Comparison of ENCODE assay signal across 21 mouse cellular contexts in the genomic region with DNA sequence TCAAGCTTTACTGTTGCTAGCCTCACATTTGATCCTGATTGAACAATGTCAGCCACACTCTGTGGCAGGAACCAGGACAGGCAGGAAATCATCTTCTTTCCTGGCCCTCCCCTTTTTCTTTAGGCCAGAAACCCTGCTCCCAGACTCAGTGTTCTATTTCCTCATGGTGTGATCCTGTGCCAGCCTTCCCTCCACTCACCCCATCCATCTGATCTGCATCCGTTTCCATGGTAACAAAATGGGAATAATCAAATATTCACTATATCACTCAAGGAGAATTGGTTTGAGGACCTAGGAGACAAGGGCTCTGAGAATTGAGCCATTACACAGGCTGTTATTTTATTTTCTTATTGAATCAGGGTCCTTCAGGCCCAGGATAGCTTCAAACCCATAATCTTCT. TPM values are rescaled to one million over a fixed set of nuclear protein-coding genes. Genes with fewer than 3 reads are reported as not detected.
DNase-seq lines count a peak whose midpoint lies in the region; ATAC-seq and TF ChIP-seq lines count a peak whose summit lies in the region.
"Had no signal": no experiment of that assay in that cellular context is flagged by ENCODE, and none has a peak within 500 bp of the region (broad histone marks: within the 10 kb centered on the region; RNA-seq: fewer than 3 reads in every experiment).

No protein-coding gene starts in this region.

- no peak; the same call in 1 of the 2 replicates for ATAC-seq in hindbrain, embryonic 12.5 days (ENCODE audit: low FRiP score)
- no peak for ATAC-seq in hindbrain, embryonic 11.5 days (ENCODE audit: low FRiP score)
- ATAC-seq in neural tube, embryonic 13.5 days (ENCODE audit: low read depth), result no peak; the same call in 1 of the 2 replicates
- ATAC-seq in hindbrain, postnatal 0 days, result 0 out of 2 replicates have a peak, but pooled peaks have one; percentile 31
- ATAC-seq in neural tube, embryonic 15.5 days (ENCODE audit: low FRiP score), result peak; percentile 73; the same call in 1 of the 2 replicates
- ATAC-seq: intestine, postnatal 0 days; Patski had no signal

- DNase-seq in hindbrain, embryonic 11.5 days (ENCODE audit: low spot score), result no peak
- no peak for DNase-seq in neural tube, embryonic 10.5 days (ENCODE audit: extremely low spot score, low spot score)
- DNase-seq in hindbrain, postnatal 0 days (ENCODE audit: low spot score), result peak; percentile 28
- DNase-seq in urinary bladder, postnatal 25 days (ENCODE audit: low spot score), result no peak
- no peak for DNase-seq in heart, adult 11 months
- DNase-seq: adrenal gland, postnatal 36 days; cerebellum, adult 11 months; cerebellum, adult 9-11 months; kidney, postnatal 25 days; liver, embryonic 13.5 days; lung, adult 2 months; thymus, adult 18-20 months; thymus, postnatal 4 days had no signal

- no peaks in the 10 kb centered on the region for H3K27me3 ChIP-seq in hindbrain, embryonic 12.5 days
- no peaks in the 10 kb centered on the region for H3K27me3 ChIP-seq in hindbrain, embryonic 11.5 days (ENCODE audit: control insufficient read depth, insufficient read depth, low read length)
- no peaks in the 10 kb centered on the region for H3K27me3 ChIP-seq in neural tube, embryonic 13.5 days
- H3K27me3 ChIP-seq in hindbrain, postnatal 0 days (ENCODE audit: insufficient read depth, low read length), result no peaks in the 10 kb centered on the region
- H3K27me3 ChIP-seq in neural tube, embryonic 15.5 days (replicated peaks), result no peaks in the 10 kb centered on the region
- H3K27me3 ChIP-seq: neural tube, embryonic 12.5 days; Patski had no signal

- H3K36me3 ChIP-seq in hindbrain, embryonic 12.5 days, result no peaks in the 10 kb centered on the region
- no peaks in the 10 kb centered on the region for H3K36me3 ChIP-seq in hindbrain, embryonic 11.5 days (ENCODE audit: control insufficient read depth, insufficient read depth, low read length)
- H3K36me3 ChIP-seq in neural tube, embryonic 13.5 days, result no peaks in the 10 kb centered on the region
- H3K36me3 ChIP-seq in hindbrain, postnatal 0 days (ENCODE audit: insufficient read depth, low read length), result no peaks in the 10 kb centered on the region
- H3K36me3 ChIP-seq in neural tube, embryonic 15.5 days, result no peaks in the 10 kb centered on the region
- H3K36me3 ChIP-seq: embryonic facial prominence, embryonic 10.5 days; liver, embryonic 13.5 days; neural tube, embryonic 12.5 days had no signal

- no peak for TF ChIP-seq CTCF in hindbrain, postnatal 0 days (IDR thresholded peaks at IDR 0.05; ENCODE audit: low read depth)

- H3K9me3 ChIP-seq in hindbrain, embryonic 12.5 days (replicated peaks), result no peaks in the 10 kb centered on the region
- H3K9me3 ChIP-seq in hindbrain, embryonic 11.5 days (ENCODE audit: control insufficient read depth, low read length), result no peaks in the 10 kb centered on the region
- H3K9me3 ChIP-seq in neural tube, embryonic 13.5 days, result no peaks in the 10 kb centered on the region
- H3K9me3 ChIP-seq in hindbrain, postnatal 0 days (ENCODE audit: low read length), result no peaks in the 10 kb centered on the region
- H3K9me3 ChIP-seq in neural tube, embryonic 15.5 days (replicated peaks), result no peaks in the 10 kb centered on the region
- H3K9me3 ChIP-seq: embryonic facial prominence, embryonic 10.5 days; liver, embryonic 13.5 days; neural tube, embryonic 12.5 days had no signal

- H3K4me1 ChIP-seq in hindbrain, embryonic 12.5 days, result peaks cover 5% of the 10 kb centered on the region; the same call in 1 of the 2 replicates
- H3K4me1 ChIP-seq in hindbrain, embryonic 11.5 days (replicated peaks; ENCODE audit: control insufficient read depth, insufficient read depth, low read length), result no peaks in the 10 kb centered on the region
- peaks cover 12% of the 10 kb centered on the region for H3K4me1 ChIP-seq in neural tube, embryonic 13.5 days (replicated peaks)
- peaks cover 10% of the 10 kb centered on the region; the same call in 1 of the 2 replicates for H3K4me1 ChIP-seq in hindbrain, postnatal 0 days (ENCODE audit: insufficient read depth, low read length)
- peaks cover 16% of the 10 kb centered on the region for H3K4me1 ChIP-seq in neural tube, embryonic 15.5 days
- H3K4me1 ChIP-seq: liver, embryonic 13.5 days had no signal

- H3K4me2 ChIP-seq in hindbrain, embryonic 12.5 days (replicated peaks), result no peak overlapping the region
- no peak overlapping the region for H3K4me2 ChIP-seq in hindbrain, embryonic 11.5 days (replicated peaks; ENCODE audit: low read depth, low read length)
- H3K4me2 ChIP-seq in neural tube, embryonic 13.5 days, result no peak overlapping the region
- no peak overlapping the region for H3K4me2 ChIP-seq in hindbrain, postnatal 0 days (ENCODE audit: low read depth, low read length)
- no peak overlapping the region for H3K4me2 ChIP-seq in neural tube, embryonic 15.5 days
- H3K4me2 ChIP-seq: heart, embryonic 11.5 days; liver, embryonic 13.5 days; neural tube, embryonic 12.5 days had no signal

- no peak overlapping the region for H3K4me3 ChIP-seq in hindbrain, embryonic 12.5 days
- H3K4me3 ChIP-seq in hindbrain, embryonic 11.5 days (ENCODE audit: low read depth, low read length), result no peak overlapping the region
- no peak overlapping the region for H3K4me3 ChIP-seq in neural tube, embryonic 13.5 days
- no peak overlapping the region for H3K4me3 ChIP-seq in hindbrain, postnatal 0 days (ENCODE audit: low read length)
- H3K4me3 ChIP-seq in neural tube, embryonic 15.5 days (replicated peaks), result no peak overlapping the region
- H3K4me3 ChIP-seq: embryonic facial prominence, embryonic 10.5 days; liver, embryonic 13.5 days; neural tube, embryonic 12.5 days had no signal

- no peak overlapping the region for H3K9ac ChIP-seq in hindbrain, embryonic 12.5 days
- no peak overlapping the region for H3K9ac ChIP-seq in hindbrain, embryonic 11.5 days (ENCODE audit: low read depth, low read length)
- H3K9ac ChIP-seq in neural tube, embryonic 13.5 days, result no peak overlapping the region
- no peak overlapping the region for H3K9ac ChIP-seq in hindbrain, postnatal 0 days (replicated peaks; ENCODE audit: low read length)
- no peak overlapping the region for H3K9ac ChIP-seq in neural tube, embryonic 15.5 days (replicated peaks)
- H3K9ac ChIP-seq: liver, embryonic 13.5 days; neural tube, embryonic 12.5 days had no signal

- 89% methylated on average over 1 of the region's 1 CpGs for WGBS in hindbrain, embryonic 12.5 days
- WGBS in hindbrain, embryonic 11.5 days, result 88% methylated on average over 1 of the region's 1 CpGs
- 90% methylated on average over 1 of the region's 1 CpGs for WGBS in neural tube, embryonic 13.5 days
- WGBS in hindbrain, postnatal 0 days, result 67% methylated on average over 1 of the region's 1 CpGs
- WGBS in neural tube, embryonic 15.5 days, result 67% methylated on average over 1 of the region's 1 CpGs

- peak overlapping the region; percentile 23; the same call in 1 of the 2 replicates for H3K27ac ChIP-seq in hindbrain, embryonic 12.5 days
- H3K27ac ChIP-seq in hindbrain, embryonic 11.5 days (ENCODE audit: low read depth, low read length), result no peak overlapping the region
- H3K27ac ChIP-seq in neural tube, embryonic 13.5 days (replicated peaks), result peak overlapping the region; percentile 42; the same call in 1 of the 2 replicates
- peak overlapping the region; percentile 64 for H3K27ac ChIP-seq in hindbrain, postnatal 0 days
- peak overlapping the region; percentile 65 for H3K27ac ChIP-seq in neural tube, embryonic 15.5 days (replicated peaks)
- H3K27ac ChIP-seq: embryonic facial prominence, embryonic 10.5 days; liver, embryonic 13.5 days; neural tube, embryonic 12.5 days had no signal

RNA-seq across cellular contexts. Expression of a gene that starts 22.1 kb away (rescaled TPM):
- polyA plus RNA-seq in hindbrain, embryonic 12.5 days (2016; fragmentation: Nextera tagmentation; extraction: Ambion mirVana), result 461 and 499 TPM in 2 replicates
- 473 and 505 TPM in 2 replicates for polyA plus RNA-seq in hindbrain, embryonic 11.5 days (2014; fragmentation: Nextera tagmentation; extraction: Ambion mirVana)
- 732 and 779 TPM in 2 replicates for polyA plus RNA-seq in neural tube, embryonic 13.5 days (2015; fragmentation: Nextera tagmentation; extraction: Ambion mirVana)
- total RNA-seq in hindbrain, postnatal 0 days (2014; rRNA removed), result 559 and 659 TPM in 2 replicates
- polyA plus RNA-seq in hindbrain, postnatal 0 days (2015; fragmentation: Nextera tagmentation; extraction: Ambion mirVana), result 935 and 978 TPM in 2 replicates
- 862 and 927 TPM in 2 replicates for polyA plus RNA-seq in neural tube, embryonic 15.5 days (2015; fragmentation: Nextera tagmentation; extraction: Ambion mirVana)

Comparison
In these comparisons a context has a peak if more than half of its experiments do, and no peak if none do; other contexts are left out.
1. ATAC-seq: peak in hindbrain, postnatal 0 days (single experiment) and neural tube, embryonic 15.5 days (single experiment); none in hindbrain, embryonic 12.5 days (single experiment), hindbrain, embryonic 11.5 days (single experiment) and neural tube, embryonic 13.5 days (single experiment).